7 mouse cellular contexts compared by ENCODE assay signal in genomic region chr5:123993263-123994036, GRCm38 (mm10). TPM values are rescaled to one million over a fixed set of nuclear protein-coding genes. Genes with fewer than 3 reads are reported as not detected.
DNase-seq lines count a peak whose midpoint lies in the region; ATAC-seq and TF ChIP-seq lines count a peak whose summit lies in the region.

No protein-coding gene starts in this region.

- peak; percentile 92 for DNase-seq in NIH3T3 (ENCODE audit: low read depth)
- DNase-seq in cerebellum, adult 18-20 months = peak; percentile 59 to 69
- DNase-seq in left cerebral cortex, adult 8-10 months (ENCODE audit: low spot score in 2 of 2) = peak; percentile 77 to 85
- DNase-seq in spleen, postnatal 14 days (ENCODE audit: low spot score in 2 of 2) = no peak
- no peak for DNase-seq in kidney, adult 2 months
- no peak for DNase-seq in embryo, embryonic 10.5 days (ENCODE audit: low spot score)

- TF ChIP-seq POLR2A in kidney, adult 2 months (IDR thresholded peaks at IDR 0.05; ENCODE audit: low read depth, low read length) = no peak

- no peaks in the 10 kb centered on the region for H3K36me3 ChIP-seq in heart, embryonic 15.5 days
- no peaks in the 10 kb centered on the region for H3K36me3 ChIP-seq in kidney, adult 2 months (ENCODE audit: control insufficient read depth, insufficient read depth, low read length)

- no peak for TF ChIP-seq CTCF in kidney, adult 2 months (conservative IDR thresholded peaks at IDR 0.05; ENCODE audit: insufficient read depth, insufficient read length, low read depth, low read length)

- no peak overlapping the region for H3K9ac ChIP-seq in heart, embryonic 15.5 days

- no peaks in the 10 kb centered on the region for H3K9me3 ChIP-seq in heart, embryonic 15.5 days (replicated peaks)

- no peak overlapping the region for H3K4me3 ChIP-seq in heart, embryonic 15.5 days
- H3K4me3 ChIP-seq in kidney, adult 2 months (ENCODE audit: insufficient read depth, low read depth, low read length) = no peak overlapping the region

- H3K4me2 ChIP-seq in heart, embryonic 15.5 days = no peak overlapping the region

- no peaks in the 10 kb centered on the region; the same call in 1 of the 2 replicates for H3K27me3 ChIP-seq in heart, embryonic 15.5 days
- H3K27me3 ChIP-seq in kidney, adult 2 months (replicated peaks; ENCODE audit: control insufficient read depth, insufficient read depth, low read length) = no peaks in the 10 kb centered on the region

- WGBS in heart, embryonic 15.5 days = 46% methylated on average over 7 of the region's 7 CpGs
- WGBS in kidney, adult 2 months = 75% methylated on average over 7 of the region's 7 CpGs

- H3K4me1 ChIP-seq in heart, embryonic 15.5 days (replicated peaks) = peaks cover 36% of the 10 kb centered on the region
- H3K4me1 ChIP-seq in kidney, adult 2 months (ENCODE audit: control insufficient read depth, insufficient read depth, low read length) = peaks cover 7% of the 10 kb centered on the region; the same call in 1 of the 2 replicates

- peak overlapping the region; percentile 85 for H3K27ac ChIP-seq in heart, embryonic 15.5 days
- H3K27ac ChIP-seq in kidney, adult 2 months (ENCODE audit: insufficient read depth, low read depth, low read length) = no peak overlapping the region

- peak; percentile 75 for ATAC-seq in heart, embryonic 15.5 days (replicated peaks; ENCODE audit: insufficient number of reproducible peaks, insufficient read depth, low FRiP score, low read depth)

RNA-seq across cellular contexts. Expression of gene Hip1r, which starts 20.0 kb away (rescaled TPM):
- 6.6 and 9.7 TPM in 2 replicates for polyA plus RNA-seq in heart, embryonic 15.5 days (2015; fragmentation: Nextera tagmentation; extraction: Ambion mirVana)
- total RNA-seq in left cerebral cortex, adult 8-10 months (2022) = 10 to 100 TPM; 59.9 to 72.4 (median 63.5) TPM
- polyA plus RNA-seq in kidney, adult 2 months (2012; rRNA removed) = 18.3 and 19.2 TPM in 2 replicates

RNA-seq across cellular contexts. Expression of gene Vps37b, which starts 38.6 kb away (rescaled TPM):
- polyA plus RNA-seq in heart, embryonic 15.5 days (2015; fragmentation: Nextera tagmentation; extraction: Ambion mirVana) = 49.9 and 56.0 TPM in 2 replicates
- total RNA-seq in left cerebral cortex, adult 8-10 months (2022) = 10 to 100 TPM; 35.5 to 47.5 (median 42.3) TPM
- 22.6 and 24.1 TPM in 2 replicates for polyA plus RNA-seq in kidney, adult 2 months (2012; rRNA removed)

Comparison
In these comparisons a context has a peak if more than half of its experiments do, and no peak if none do; other contexts are left out.
1. DNase-seq: peak in NIH3T3 (single experiment), cerebellum, adult 18-20 months (2 of 2) and left cerebral cortex, adult 8-10 months (2 of 2); none in spleen, postnatal 14 days (0 of 2), kidney, adult 2 months (single experiment) and embryo, embryonic 10.5 days (single experiment).